ENCODE assay signal across 24 mouse cellular contexts in the genomic region with DNA sequence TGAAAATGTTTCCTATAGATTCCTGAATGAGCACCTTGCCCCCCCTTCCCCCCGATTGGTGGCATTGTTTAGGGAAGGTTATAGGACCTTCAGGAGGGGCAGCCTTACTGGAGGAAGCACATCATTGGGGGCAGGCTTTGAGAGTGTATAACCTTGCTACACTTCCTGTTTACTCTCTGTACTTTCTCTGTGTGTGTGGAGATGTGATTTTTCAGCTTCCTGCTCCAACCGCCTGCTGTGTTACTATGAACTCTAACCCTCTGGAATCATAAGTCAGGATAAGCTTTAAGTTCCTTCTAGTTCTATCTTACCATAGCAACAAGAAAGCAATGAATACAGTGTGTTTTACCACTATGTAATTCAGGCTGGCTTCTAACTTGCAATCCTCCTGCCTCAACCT.
"Had no signal": no experiment of that assay in that cellular context is flagged by ENCODE, and none has a peak within 500 bp of the region (broad histone marks: within the 10 kb centered on the region; RNA-seq: fewer than 3 reads in every experiment).

No protein-coding gene starts in this region.

- H3K36me3 ChIP-seq: limb, embryonic 10.5 days; limb, embryonic 13.5 days; liver, embryonic 12.5 days; liver, embryonic 15.5 days; lung, embryonic 15.5 days; midbrain, embryonic 10.5 days; midbrain, embryonic 13.5 days; neural tube, embryonic 13.5 days had no signal

- H3K27ac ChIP-seq: left cerebral cortex, adult 2 months; limb, embryonic 10.5 days; limb, embryonic 13.5 days; liver, embryonic 12.5 days; liver, embryonic 15.5 days; lung, embryonic 15.5 days; midbrain, embryonic 10.5 days; midbrain, embryonic 13.5 days; neural tube, embryonic 13.5 days; stomach, postnatal 0 days had no signal

- H3K27me3 ChIP-seq: limb, embryonic 13.5 days; liver, embryonic 12.5 days; liver, embryonic 15.5 days; lung, embryonic 15.5 days; megakaryocyte, embryonic 14.5 days; midbrain, embryonic 13.5 days; neural tube, embryonic 13.5 days had no signal

- DNase-seq: kidney, adult 9 months; kidney, postnatal 10 days; kidney, postnatal 36 days; layer of hippocampus, postnatal 36 days; liver; lung, adult 18-20 months; lung, postnatal 10 days; lung, postnatal 36 days; thymus, adult 2 months; thymus, postnatal 14 days; thymus, postnatal 4 days had no signal

- H3K9me3 ChIP-seq: limb, embryonic 10.5 days; limb, embryonic 13.5 days; liver, embryonic 12.5 days; liver, embryonic 15.5 days; lung, embryonic 15.5 days; midbrain, embryonic 13.5 days; neural tube, embryonic 13.5 days had no signal

- ATAC-seq: liver, embryonic 12.5 days; midbrain, embryonic 13.5 days; midbrain, embryonic 16.5 days had no signal

- H3K4me2 ChIP-seq: limb, embryonic 13.5 days; liver, embryonic 12.5 days; liver, embryonic 15.5 days; lung, embryonic 15.5 days; midbrain, embryonic 13.5 days; neural tube, embryonic 13.5 days had no signal

- H3K4me3 ChIP-seq: left cerebral cortex, adult 2 months; limb, embryonic 10.5 days; limb, embryonic 13.5 days; liver, embryonic 12.5 days; liver, embryonic 15.5 days; lung, embryonic 15.5 days; megakaryocyte, embryonic 14.5 days; midbrain, embryonic 10.5 days; midbrain, embryonic 13.5 days; myocyte; neural tube, embryonic 13.5 days had no signal

- H3K4me1 ChIP-seq: limb, embryonic 10.5 days; limb, embryonic 13.5 days; liver, embryonic 12.5 days; liver, embryonic 15.5 days; lung, embryonic 15.5 days; megakaryocyte, embryonic 14.5 days; midbrain, embryonic 10.5 days; midbrain, embryonic 13.5 days; neural tube, embryonic 13.5 days had no signal

- H3K9ac ChIP-seq: limb, embryonic 13.5 days; liver, embryonic 12.5 days; liver, embryonic 15.5 days; lung, embryonic 15.5 days; midbrain, embryonic 13.5 days; neural tube, embryonic 13.5 days had no signal
